Comparison of ENCODE assay signal across 30 mouse cellular contexts in the genomic region with DNA sequence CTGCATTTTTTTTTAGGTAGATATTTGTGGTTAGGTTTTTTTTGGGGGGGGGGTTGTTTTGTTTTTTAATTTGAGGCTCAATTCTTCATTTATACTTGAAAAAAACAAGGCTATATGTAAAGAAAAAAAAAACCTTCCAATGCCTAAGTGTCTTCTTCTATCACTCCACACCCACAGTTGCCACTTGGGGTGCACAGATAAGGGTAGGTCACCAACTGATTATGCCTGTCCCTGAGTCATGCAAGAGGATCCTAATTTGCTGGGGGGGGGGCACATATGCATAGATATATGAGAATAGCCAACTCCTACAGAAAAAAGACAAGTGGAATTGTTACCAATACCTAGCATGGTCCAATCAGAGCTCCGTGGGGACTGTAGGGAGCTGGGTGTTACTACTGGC. TPM values are rescaled to one million over a fixed set of nuclear protein-coding genes. Genes with fewer than 3 reads are reported as not detected.
A peak's percentile ranks its signal among the peaks of the same experiment; 100 is the strongest.
DNase-seq lines count a peak whose midpoint lies in the region; ATAC-seq and TF ChIP-seq lines count a peak whose summit lies in the region.
"Had no signal": no experiment of that assay in that cellular context is flagged by ENCODE, and none has a peak within 500 bp of the region (broad histone marks: within the 10 kb centered on the region; RNA-seq: fewer than 3 reads in every experiment).

No protein-coding gene starts in this region.

- WGBS in liver, embryonic 16.5 days (ENCODE audit: insufficient replicate concordance) = 76% methylated on average over 1 of the region's 1 CpGs
- WGBS in liver, postnatal 0 days (ENCODE audit: insufficient replicate concordance) = 89% methylated on average over 1 of the region's 1 CpGs

- H3K27me3 ChIP-seq in liver, embryonic 16.5 days (ENCODE audit: control insufficient read depth, insufficient read depth, low read depth, low read length) = no peaks in the 10 kb centered on the region
- no peaks in the 10 kb centered on the region for H3K27me3 ChIP-seq in liver, postnatal 0 days (ENCODE audit: insufficient read depth, low read length)
- H3K27me3 ChIP-seq: forebrain, embryonic 12.5 days; forebrain, embryonic 15.5 days; hindbrain, embryonic 12.5 days; hindbrain, embryonic 15.5 days had no signal

- peak; percentile 51; the same call in 1 of the 2 replicates for ATAC-seq in liver, embryonic 16.5 days (ENCODE audit: low read depth)
- ATAC-seq in liver, postnatal 0 days = no peak
- ATAC-seq in megakaryocyte progenitor cell, adult 5-6 weeks (replicated peaks; ENCODE audit: poor library complexity) = peak; percentile 72; the same call in 1 of the 2 replicates
- ATAC-seq: CD4-positive, CD25-positive, alpha-beta regulatory T cell, adult 4 months; forebrain, embryonic 15.5 days had no signal

- H3K36me3 ChIP-seq in liver, embryonic 16.5 days (ENCODE audit: control insufficient read depth, insufficient read depth) = no peaks in the 10 kb centered on the region
- H3K36me3 ChIP-seq in liver, postnatal 0 days (replicated peaks; ENCODE audit: insufficient read depth, low read length) = no peaks in the 10 kb centered on the region
- H3K36me3 ChIP-seq: forebrain, embryonic 12.5 days; forebrain, embryonic 15.5 days; hindbrain, embryonic 12.5 days; hindbrain, embryonic 15.5 days had no signal

- TF ChIP-seq EP300 in liver, postnatal 0 days (IDR thresholded peaks at IDR 0.05; ENCODE audit: low read depth) = no peak

- no peak overlapping the region for H3K9ac ChIP-seq in liver, embryonic 16.5 days (ENCODE audit: low read depth, low read length)
- no peak overlapping the region for H3K9ac ChIP-seq in liver, postnatal 0 days (replicated peaks)
- H3K9ac ChIP-seq: forebrain, embryonic 12.5 days; forebrain, embryonic 15.5 days; hindbrain, embryonic 12.5 days; hindbrain, embryonic 15.5 days had no signal

- DNase-seq in liver, postnatal 0 days = no peak
- DNase-seq in MEL-GATA-1-ER (ENCODE audit: extremely low read depth, low read depth) = peak; percentile 26
- no peak for DNase-seq in gastrocnemius, adult 8-10 months (ENCODE audit: low spot score in 2 of 2)
- DNase-seq in left cerebral cortex, postnatal 14 days (ENCODE audit: low spot score in 2 of 2) = no peak
- DNase-seq: adrenal gland, adult 8-10 months; adrenal gland, postnatal 25 days; cerebellum, adult 11-12 months; cerebellum, adult 8-10 months; cerebellum, postnatal 10 days; gastrocnemius, postnatal 10 days; gastrocnemius, postnatal 36 days; heart, adult 11 months had no signal

- intact Hi-C loops in left cerebral cortex, postnatal 14 days (cut with DNase I) = no loop called here

- H3K9me3 ChIP-seq in liver, embryonic 16.5 days (replicated peaks; ENCODE audit: control insufficient read depth, low read length) = no peaks in the 10 kb centered on the region
- no peaks in the 10 kb centered on the region; the same call in 1 of the 2 replicates for H3K9me3 ChIP-seq in liver, postnatal 0 days (ENCODE audit: low read length)
- H3K9me3 ChIP-seq: forebrain, embryonic 15.5 days; hindbrain, embryonic 15.5 days had no signal

- no peak overlapping the region for H3K4me2 ChIP-seq in liver, embryonic 16.5 days (ENCODE audit: low read depth, low read length)
- no peak overlapping the region for H3K4me2 ChIP-seq in liver, postnatal 0 days (ENCODE audit: low read depth, low read length)
- H3K4me2 ChIP-seq: forebrain, embryonic 12.5 days; forebrain, embryonic 15.5 days; heart, embryonic 11.5 days; hindbrain, embryonic 12.5 days; hindbrain, embryonic 15.5 days had no signal

- no peak overlapping the region for H3K4me3 ChIP-seq in liver, embryonic 16.5 days (ENCODE audit: low read depth, low read length)
- H3K4me3 ChIP-seq in liver, postnatal 0 days (ENCODE audit: low read depth, low read length) = no peak overlapping the region
- H3K4me3 ChIP-seq: forebrain, embryonic 12.5 days; forebrain, embryonic 15.5 days; hindbrain, embryonic 12.5 days; hindbrain, embryonic 15.5 days had no signal

- H3K4me1 ChIP-seq in liver, embryonic 16.5 days (ENCODE audit: control insufficient read depth, low read depth, low read length) = no peaks in the 10 kb centered on the region
- no peaks in the 10 kb centered on the region for H3K4me1 ChIP-seq in liver, postnatal 0 days (ENCODE audit: insufficient read depth)
- H3K4me1 ChIP-seq: forebrain, embryonic 12.5 days; forebrain, embryonic 15.5 days; hindbrain, embryonic 12.5 days; hindbrain, embryonic 15.5 days had no signal

- H3K27ac ChIP-seq in liver, embryonic 16.5 days (ENCODE audit: low read length) = no peak overlapping the region
- H3K27ac ChIP-seq in liver, postnatal 0 days (ENCODE audit: low read depth) = no peak overlapping the region
- H3K27ac ChIP-seq: forebrain, embryonic 12.5 days; forebrain, embryonic 15.5 days; hindbrain, embryonic 12.5 days; hindbrain, embryonic 15.5 days had no signal

- TF ChIP-seq CTCF in liver, postnatal 0 days (IDR thresholded peaks at IDR 0.05; ENCODE audit: low read depth) = no peak

RNA-seq across cellular contexts. Expression of a gene that starts 53.3 kb away (rescaled TPM):
- polyA plus RNA-seq in liver, embryonic 16.5 days (2015; fragmentation: Nextera tagmentation; extraction: Ambion mirVana) = not detected in 2 replicates
- polyA plus RNA-seq in liver, postnatal 0 days (2015; fragmentation: Nextera tagmentation; extraction: Ambion mirVana) = not detected in 2 replicates
- not detected in 2 replicates for total RNA-seq in megakaryocyte progenitor cell, adult 5-6 weeks (2015)
- total RNA-seq in megakaryocyte progenitor cell, adult 5-6 weeks (2017) = not detected in 2 replicates
- total RNA-seq in gastrocnemius, adult 8-10 months (2022) = not detected
- not detected for total RNA-seq in left cerebral cortex, postnatal 14 days (2021)
- total RNA-seq: adrenal gland, adult 8-10 months; adrenal gland, postnatal 25 days; gastrocnemius, postnatal 10 days; gastrocnemius, postnatal 36 days; heart, adult 8-10 months; heart, postnatal 25 days; hematopoietic stem cell, adult 5-6 weeks had no signal
- polyA plus RNA-seq: brain, embryonic 14.5 days; C2C12; CD4-positive, CD25-positive, alpha-beta regulatory T cell, adult 4 months; embryonic facial prominence, embryonic 11.5 days; embryonic facial prominence, embryonic 14.5 days; forebrain, embryonic 12.5 days; forebrain, embryonic 15.5 days; heart, embryonic 11.5 days; heart, embryonic 14.5 days; heart, postnatal 0 days; hindbrain, embryonic 12.5 days; hindbrain, embryonic 15.5 days; intestine, embryonic 14.5 days had no signal
